Mouse (Mus musculus) intestine, embryonic 16.5 days (tissue): ENCODE data around the gene Ereg. TPM values are rescaled to one million over a fixed set of nuclear protein-coding genes. Genes with fewer than 3 reads are reported as not detected.

ENCODE experiments used
- ATAC-seq: fragments of 200-750 bp; cut with Nextera tagmentation; 2 replicates; pipeline ENCODE4 v1.8.0; 2017; ENCODE audit warnings: moderate TSS enrichment, moderate library complexity
- H3K27ac ChIP-seq: fragments of 300-500 bp; sonication (generic); 2 replicates; pipeline ENCODE4 v1.5.1; 2014; ENCODE audit warnings: mild to moderate bottlenecking, low read length
- H3K27me3 ChIP-seq: fragments of 300-500 bp; sonication (generic); replicated peaks from 2 replicates; pipeline ENCODE4 v1.6.1; 2014; ENCODE audit warnings: low read length, control low read depth, mixed read lengths; ENCODE audit not compliant: control insufficient read depth, insufficient read depth
- H3K36me3 ChIP-seq: fragments of 300-500 bp; sonication (generic); 2 replicates; pipeline ENCODE4 v1.6.1; 2014; ENCODE audit warnings: low read length, control low read depth; ENCODE audit not compliant: control insufficient read depth, insufficient read depth
- H3K4me1 ChIP-seq: fragments of 300-500 bp; sonication (generic); 2 replicates; pipeline ENCODE4 v1.6.1; 2014; ENCODE audit warnings: low read length, control low read depth, mixed read lengths; ENCODE audit not compliant: control insufficient read depth, insufficient read depth
- H3K4me2 ChIP-seq: fragments of 300-500 bp; sonication (generic); 2 replicates; pipeline ENCODE4 v1.6.1; 2014; ENCODE audit warnings: low read depth, low read length, control low read depth
- H3K4me3 ChIP-seq: fragments of 300-500 bp; sonication (generic); 2 replicates; pipeline ENCODE4 v1.5.1; 2014; ENCODE audit warnings: mild to moderate bottlenecking, low read length
- H3K9ac ChIP-seq: fragments of 300-500 bp; sonication (generic); 2 replicates; pipeline ENCODE4 v1.6.1; 2014; ENCODE audit warnings: low read depth, low read length
- H3K9me3 ChIP-seq: fragments of 300-500 bp; sonication (generic); 2 replicates; pipeline ENCODE4 v1.6.1; 2016; ENCODE audit warnings: low read length, control low read depth; ENCODE audit not compliant: control insufficient read depth
- WGBS: fragments of 180-500 bp; shearing (Covaris S2); extraction: QIAGEN DNeasy Blood & Tissue Kit; methylation state at CpG from one replicate; pipeline ENCODE4 v1.1.7; 2014; 5-methylcytosine and 5-hydroxymethylcytosine counted together
- polyA plus RNA-seq: library from polyadenylated mRNA; unstranded; fragments of >200 nt; fragmentation: Nextera tagmentation; extraction: Ambion mirVana; gene quantifications from 2 replicates; pipeline ENCODE4 v1.2.1, GENCODE M21; 2015

Gene Ereg
- polyA plus RNA-seq, 1 experiment from 2014 or later: 1.3 TPM

DNA sequence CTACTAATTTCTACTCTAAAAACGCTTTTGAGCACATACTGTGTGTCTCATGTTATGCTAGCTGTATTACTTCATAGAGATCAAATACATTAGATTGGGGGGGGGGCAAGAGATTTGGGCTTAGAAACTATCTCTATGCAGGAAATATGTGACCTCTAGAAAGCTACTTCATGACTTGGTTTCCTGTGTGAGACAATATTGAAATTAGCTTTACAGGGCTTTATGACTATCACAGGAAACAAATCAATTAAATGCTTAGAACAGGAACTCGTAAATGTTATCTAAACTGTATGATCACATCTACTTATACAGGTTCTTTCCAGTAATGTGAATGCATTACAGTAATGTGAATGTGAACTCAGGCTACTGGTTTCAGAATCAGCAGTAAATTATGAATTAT lies 49.7 kb downstream of the Ereg start:
- no peak overlapping the region for H3K27ac ChIP-seq
- no peaks in the 10 kb centered on the region for H3K9me3 ChIP-seq
- ATAC-seq: no peak
- H3K36me3 ChIP-seq: no peaks in the 10 kb centered on the region
- no peak overlapping the region for H3K4me3 ChIP-seq
- no peak overlapping the region for H3K9ac ChIP-seq
- no peaks in the 10 kb centered on the region for H3K27me3 ChIP-seq
- no peaks in the 10 kb centered on the region for H3K4me1 ChIP-seq
- WGBS: 76% methylated on average over 2 of the region's 2 CpGs
- no peak overlapping the region for H3K4me2 ChIP-seq

DNA sequence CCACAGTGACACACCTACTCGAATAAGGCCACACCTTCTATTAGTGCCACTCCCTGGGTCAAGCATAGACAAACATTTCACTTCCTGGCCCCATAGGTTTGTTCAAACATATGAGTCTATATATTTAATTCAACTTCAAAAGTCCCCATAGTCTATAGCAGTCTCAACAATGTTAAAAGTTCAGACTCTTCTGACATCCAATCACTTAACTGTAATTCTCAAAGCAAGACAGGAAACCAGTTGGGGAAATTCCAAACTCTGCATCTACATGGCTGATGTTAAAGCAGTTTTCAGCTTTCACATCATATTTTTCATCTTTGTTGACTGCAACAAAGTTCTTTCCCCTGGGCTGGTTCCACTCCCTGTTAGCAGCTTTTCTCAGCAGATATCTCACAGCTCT lies 52.2 kb downstream of the Ereg start:
- WGBS: 81% methylated on average over 1 of the region's 1 CpGs
- Histone ChIP-seq H3K4me2 (no peak overlapping the region), H3K27ac (no peak overlapping the region), H3K9me3 (no peaks in the 10 kb centered on the region), H3K27me3 (no peaks in the 10 kb centered on the region), H3K4me1 (no peaks in the 10 kb centered on the region), H3K9ac (no peak overlapping the region), H3K4me3 (no peak overlapping the region), H3K36me3 (no peaks in the 10 kb centered on the region)
- ATAC-seq: no peak

DNA sequence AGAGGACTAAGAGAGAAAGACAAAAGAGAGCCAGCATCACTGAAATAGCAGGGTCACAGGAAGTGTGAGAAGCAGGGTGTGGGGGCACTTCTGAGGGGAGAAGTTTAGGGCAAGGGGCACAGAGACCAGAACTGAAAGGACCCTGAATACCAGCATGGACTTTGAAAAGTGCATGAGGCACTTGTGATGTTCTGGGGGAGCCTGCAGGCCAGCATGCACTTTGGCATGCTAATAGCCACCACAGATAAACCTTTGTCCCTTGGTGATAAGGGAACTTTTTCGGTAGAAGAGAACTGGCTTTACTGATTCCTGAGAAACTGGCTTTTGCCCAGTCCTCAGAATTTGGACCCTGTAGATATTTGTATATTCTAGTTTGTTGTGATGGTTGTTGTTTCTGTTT lies 60.5 kb downstream of the Ereg start:
- H3K4me2 ChIP-seq: no peak overlapping the region

DNA sequence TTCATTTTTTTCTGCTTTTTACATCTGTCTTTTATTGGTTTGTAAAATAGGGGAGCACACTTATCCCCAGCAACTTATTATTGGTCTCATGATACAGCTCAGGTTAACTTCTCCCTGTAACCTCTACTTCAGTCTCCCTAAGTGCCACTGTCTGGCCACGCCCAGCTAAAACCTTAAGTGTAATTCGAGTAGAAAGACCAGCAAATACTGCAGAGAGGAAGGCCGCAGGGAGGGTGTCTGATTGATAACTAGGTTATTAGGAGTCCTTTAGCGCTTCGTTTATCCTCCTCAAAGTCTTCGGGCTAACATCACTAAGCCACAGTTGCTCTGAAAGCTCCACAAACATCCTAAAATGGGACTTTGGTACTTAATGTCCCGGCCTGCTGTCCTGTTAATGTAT lies 64.5 kb downstream of the Ereg start:
- Histone ChIP-seq H3K4me3 (peak overlapping the region; percentile 58), H3K27me3 (0 out of 2 replicates have a peak, but pooled peaks cover 9% of the 10 kb centered on the region), H3K36me3 (no peaks in the 10 kb centered on the region), H3K9me3 (no peaks in the 10 kb centered on the region), H3K27ac (no peak overlapping the region), H3K4me1 (peaks cover 4% of the 10 kb centered on the region), H3K4me2 (peak overlapping the region; percentile 88), H3K9ac (peak overlapping the region; percentile 67)
- ATAC-seq: 0 out of 2 replicates have a peak, but pooled peaks have one; percentile 16
- WGBS: 7% methylated on average over 7 of the region's 7 CpGs

More for the DNA sequence above, 60.5 kb downstream of the Ereg start:
- H3K27me3 ChIP-seq: no peaks in the 10 kb centered on the region
- no peak overlapping the region for H3K9ac ChIP-seq
- no peak overlapping the region for H3K4me3 ChIP-seq
- peak; percentile 49 for ATAC-seq
- no peaks in the 10 kb centered on the region for H3K36me3 ChIP-seq
- no peak overlapping the region for H3K27ac ChIP-seq
- no peaks in the 10 kb centered on the region for H3K9me3 ChIP-seq
- WGBS: 30% methylated on average over 1 of the region's 1 CpGs
- H3K4me1 ChIP-seq: peaks cover 4% of the 10 kb centered on the region

DNA sequence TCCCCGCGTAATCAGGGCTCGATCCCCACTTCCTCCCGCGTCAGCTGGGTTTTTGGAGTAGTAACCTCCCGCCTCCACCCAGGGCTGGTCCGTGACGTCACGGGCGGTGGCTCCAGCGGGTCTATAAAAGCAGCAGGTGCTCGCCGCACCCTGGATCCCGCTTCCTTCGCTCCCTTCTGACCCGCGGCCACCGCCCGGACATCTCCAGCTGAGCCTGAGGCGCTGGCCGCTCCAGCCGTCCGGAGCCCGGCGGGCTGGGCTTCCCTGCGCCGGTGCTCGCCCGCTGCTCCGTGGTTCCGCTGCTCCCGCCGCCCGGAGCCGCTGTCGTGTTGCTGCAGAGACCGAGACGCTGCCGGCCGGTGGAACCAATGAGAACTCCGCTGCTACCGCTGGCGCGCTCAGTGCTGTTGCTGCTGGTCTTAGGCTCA lies 65.0 kb downstream of the Ereg start, which contains the start of gene Areg:
Areg (plus strand) TSS at position 154 of the 428 bp plus-strand sequence.
- Histone ChIP-seq H3K27ac (no peak within 1 kb of the TSS), H3K9ac (peak within 1 kb of the TSS; percentile 67), H3K4me1 (peaks cover 4% of the 10 kb centered on the region), H3K4me2 (peak within 1 kb of the TSS; percentile 88), H3K9me3 (no peaks in the 10 kb centered on the region), H3K27me3 (0 out of 2 replicates have a peak, but pooled peaks cover 9% of the 10 kb centered on the region), H3K36me3 (no peaks in the 10 kb centered on the region), H3K4me3 (peak within 1 kb of the TSS; percentile 58)
- WGBS: under 1% methylated on average over 44 of the region's 44 CpGs
- ATAC-seq: peak; percentile 88

DNA sequence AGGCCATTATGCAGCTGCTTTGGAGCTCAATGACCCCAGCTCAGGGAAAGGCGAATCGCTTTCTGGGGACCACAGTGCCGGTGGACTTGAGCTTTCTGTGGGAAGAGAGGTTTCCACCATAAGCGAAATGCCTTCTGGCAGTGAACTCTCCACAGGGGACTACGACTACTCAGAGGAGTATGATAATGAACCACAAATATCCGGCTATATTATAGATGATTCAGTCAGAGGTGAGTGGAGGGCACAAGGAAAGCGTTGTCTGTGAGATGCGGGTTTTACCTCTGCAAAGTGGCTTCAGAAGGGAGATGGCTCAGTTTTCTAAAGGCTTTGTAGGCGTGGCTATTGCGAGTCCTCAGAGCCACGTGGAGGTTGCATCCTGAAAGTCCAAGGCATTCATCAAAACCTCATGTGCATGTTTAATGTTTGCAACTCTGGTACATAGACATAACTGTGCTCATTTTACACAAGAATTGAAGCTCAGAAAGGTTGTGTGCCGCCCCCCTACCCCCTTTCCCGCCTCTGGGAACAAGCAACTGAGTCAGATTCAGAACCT lies 66.5 kb downstream of the Ereg start:
- Histone ChIP-seq H3K4me2 (no peak overlapping the region), H3K36me3 (no peaks in the 10 kb centered on the region), H3K9ac (no peak overlapping the region), H3K9me3 (no peaks in the 10 kb centered on the region), H3K4me3 (no peak overlapping the region), H3K27me3 (0 out of 2 replicates have a peak, but pooled peaks cover 9% of the 10 kb centered on the region), H3K4me1 (peaks cover 4% of the 10 kb centered on the region), H3K27ac (no peak overlapping the region)
- 52% methylated on average over 13 of the region's 13 CpGs for WGBS
- no peak for ATAC-seq

Other genes starting within 250 kb of the Ereg start
- 0.73 and 0.76 TPM in 2 replicates for gene Cxcl1, start 183.4 kb upstream of the Ereg start, polyA plus RNA-seq
- gene Cxcl2, start 170.8 kb upstream of the Ereg start, polyA plus RNA-seq: not detected in 2 replicates
- 31.1 and 33.1 TPM in 2 replicates for gene Mthfd2l, start 143.5 kb upstream of the Ereg start, polyA plus RNA-seq
- gene Epgn, start 47.2 kb upstream of the Ereg start, polyA plus RNA-seq: 0.10 TPM in 1 of 2 replicates, not detected in the other
- 2.9 and 3.8 TPM in 2 replicates for gene Areg, start 65.0 kb downstream of the Ereg start, polyA plus RNA-seq